Mouse (Mus musculus): ENCODE results near the gene Cbx7.
"Not testable (repeated sequence)": the region's sequence is repeated elsewhere in the genome, so short reads cannot be mapped to it uniquely, and the experiment has no call there.

Cbx7 gene

GRCm38 (mm10) chr15:79927637-79928122, 43.2 kb downstream of the Cbx7 start:
- peak; percentile 82 to 91 for DNase-seq (ENCODE audit: low spot score in 2 of 2)

- no peak for DNase-seq (ENCODE audit: low spot score in 2 of 2)
Observed at GRCm38 (mm10) chr15:79926856-79927416, 44.0 kb downstream of the Cbx7 start.

GRCm38 (mm10) chr15:79919787-79920186, 51.1 kb downstream of the Cbx7 start:
- DNase-seq (ENCODE audit: low spot score in 2 of 2): no peak

- no peak for DNase-seq (ENCODE audit: low spot score in 2 of 2)
Observed at GRCm38 (mm10) chr15:79918485-79918884, 52.4 kb downstream of the Cbx7 start.

GRCm38 (mm10) chr15:79917111-79917720, 53.7 kb downstream of the Cbx7 start:
- no peak for DNase-seq (ENCODE audit: low spot score in 2 of 2)

- DNase-seq (ENCODE audit: low spot score in 2 of 2): no peak
Observed at GRCm38 (mm10) chr15:79916150-79916549, 54.8 kb downstream of the Cbx7 start.

- DNase-seq (ENCODE audit: low spot score in 2 of 2): peak in 1 of 2 experiments; percentile 26
Observed at GRCm38 (mm10) chr15:79914357-79914756, 56.6 kb downstream of the Cbx7 start.

- DNase-seq (ENCODE audit: low spot score in 2 of 2): no peak
Observed at GRCm38 (mm10) chr15:79913761-79914346, 57.1 kb downstream of the Cbx7 start.

GRCm38 (mm10) chr15:79911339-79911738, 59.6 kb downstream of the Cbx7 start:
- no peak for DNase-seq (ENCODE audit: low spot score in 2 of 2)

- not testable (repeated sequence) for DNase-seq (ENCODE audit: low spot score in 2 of 2)
Observed at GRCm38 (mm10) chr15:79910812-79911211, 60.1 kb downstream of the Cbx7 start.

GRCm38 (mm10) chr15:79909006-79909405, 61.9 kb downstream of the Cbx7 start:
- not testable (repeated sequence) for DNase-seq (ENCODE audit: low spot score in 2 of 2)

GRCm38 (mm10) chr15:79906855-79907254, 64.1 kb downstream of the Cbx7 start:
- DNase-seq (ENCODE audit: low spot score in 2 of 2): no peak

- no peak for DNase-seq (ENCODE audit: low spot score in 2 of 2)
Observed at GRCm38 (mm10) chr15:79905211-79905610, 65.7 kb downstream of the Cbx7 start.

- not testable (repeated sequence) for DNase-seq (ENCODE audit: low spot score in 2 of 2)
Observed at GRCm38 (mm10) chr15:79904678-79905077, 66.2 kb downstream of the Cbx7 start.

GRCm38 (mm10) chr15:79903963-79904362, 67.0 kb downstream of the Cbx7 start:
- no peak for DNase-seq (ENCODE audit: low spot score in 2 of 2)

- DNase-seq (ENCODE audit: low spot score in 2 of 2): not testable (repeated sequence)
Observed at GRCm38 (mm10) chr15:79903081-79903480, 67.8 kb downstream of the Cbx7 start.

- no peak for DNase-seq (ENCODE audit: low spot score in 2 of 2)
Observed at GRCm38 (mm10) chr15:79901399-79901798, 69.5 kb downstream of the Cbx7 start.

GRCm38 (mm10) chr15:79900751-79901150, 70.2 kb downstream of the Cbx7 start:
- no peak for DNase-seq (ENCODE audit: low spot score in 2 of 2)

GRCm38 (mm10) chr15:79899828-79900510, 71.0 kb downstream of the Cbx7 start:
- no peak for DNase-seq (ENCODE audit: low spot score in 2 of 2)

- DNase-seq (ENCODE audit: low spot score in 2 of 2): no peak
Observed at GRCm38 (mm10) chr15:79898988-79899387, 71.9 kb downstream of the Cbx7 start.

- no peak for DNase-seq (ENCODE audit: low spot score in 2 of 2)
Observed at GRCm38 (mm10) chr15:79896080-79896725, 74.7 kb downstream of the Cbx7 start.

Measured in frontal cortex, postnatal 36 days (tissue).